ENCODE assay signal across 10 mouse cellular contexts in genomic region chr15:98483907-98484886, GRCm38 (mm10). TPM values are rescaled to one million over a fixed set of nuclear protein-coding genes. Genes with fewer than 3 reads are reported as not detected.
DNase-seq lines count a peak whose midpoint lies in the region; ATAC-seq and TF ChIP-seq lines count a peak whose summit lies in the region.
"Had no signal": no experiment of that assay in that cellular context is flagged by ENCODE, and none has a peak within 500 bp of the region (broad histone marks: within the 10 kb centered on the region; RNA-seq: fewer than 3 reads in every experiment).

No protein-coding gene starts in this region.

- DNase-seq in kidney, adult 9 months, result peak; percentile 24

- WGBS in intestine, postnatal 0 days, result 49% methylated on average over 18 of the region's 18 CpGs
- WGBS in intestine, embryonic 16.5 days, result 54% methylated on average over 18 of the region's 18 CpGs
- WGBS in midbrain, embryonic 16.5 days, result 84% methylated on average over 18 of the region's 18 CpGs
- 80% methylated on average over 18 of the region's 18 CpGs for WGBS in hindbrain, embryonic 13.5 days

- peak overlapping the region; percentile 35; the same call in 1 of the 2 replicates for H3K27ac ChIP-seq in intestine, postnatal 0 days (ENCODE audit: low read depth, low read length)
- H3K27ac ChIP-seq in intestine, embryonic 16.5 days (ENCODE audit: low read length), result no peak overlapping the region
- peak overlapping the region; percentile 94 for H3K27ac ChIP-seq in bone marrow macrophage, adult 2 months (ENCODE audit: insufficient read depth, low read depth, low read length)
- no peak overlapping the region for H3K27ac ChIP-seq in midbrain, embryonic 16.5 days (ENCODE audit: low read length)
- no peak overlapping the region for H3K27ac ChIP-seq in hindbrain, embryonic 13.5 days
- H3K27ac ChIP-seq: hindbrain, embryonic 12.5 days had no signal

- no peak overlapping the region for H3K4me3 ChIP-seq in intestine, postnatal 0 days (ENCODE audit: low read depth, low read length)
- no peak overlapping the region for H3K4me3 ChIP-seq in intestine, embryonic 16.5 days (ENCODE audit: low read length)
- H3K4me3 ChIP-seq in bone marrow macrophage, adult 2 months (ENCODE audit: insufficient read depth, low read length), result peak overlapping the region; percentile 5; the same call in 1 of the 2 replicates
- no peak overlapping the region for H3K4me3 ChIP-seq in midbrain, embryonic 16.5 days (ENCODE audit: low read depth, low read length)
- H3K4me3 ChIP-seq in hindbrain, embryonic 13.5 days, result no peak overlapping the region
- H3K4me3 ChIP-seq: hindbrain, embryonic 12.5 days had no signal

- peak; percentile 43; the same call in 1 of the 2 replicates for ATAC-seq in intestine, postnatal 0 days
- no peak for ATAC-seq in intestine, embryonic 16.5 days
- peak; percentile 77 for ATAC-seq in megakaryocyte progenitor cell, adult 5-6 weeks (replicated peaks; ENCODE audit: poor library complexity)
- no peak for ATAC-seq in midbrain, embryonic 16.5 days
- no peak for ATAC-seq in megakaryocyte-erythroid progenitor cell, adult 5-6 weeks (replicated peaks; ENCODE audit: low FRiP score, low TSS enrichment, poor library complexity, severe bottlenecking)
- ATAC-seq in hindbrain, embryonic 13.5 days (ENCODE audit: low FRiP score), result no peak

- no peak overlapping the region for H3K9ac ChIP-seq in intestine, postnatal 0 days (ENCODE audit: low read depth, low read length)
- no peak overlapping the region for H3K9ac ChIP-seq in intestine, embryonic 16.5 days (ENCODE audit: low read depth, low read length)
- H3K9ac ChIP-seq in midbrain, embryonic 16.5 days (ENCODE audit: low read depth, low read length), result no peak overlapping the region
- H3K9ac ChIP-seq in hindbrain, embryonic 13.5 days, result no peak overlapping the region
- H3K9ac ChIP-seq: hindbrain, embryonic 12.5 days had no signal

- no peaks in the 10 kb centered on the region for H3K36me3 ChIP-seq in intestine, postnatal 0 days (ENCODE audit: control insufficient read depth, insufficient read depth)
- no peaks in the 10 kb centered on the region for H3K36me3 ChIP-seq in intestine, embryonic 16.5 days (ENCODE audit: control insufficient read depth, insufficient read depth, low read length)
- no peaks in the 10 kb centered on the region for H3K36me3 ChIP-seq in midbrain, embryonic 16.5 days (ENCODE audit: control insufficient read depth, insufficient read depth, low read length)
- no peaks in the 10 kb centered on the region for H3K36me3 ChIP-seq in hindbrain, embryonic 13.5 days
- H3K36me3 ChIP-seq: hindbrain, embryonic 12.5 days had no signal

- TF ChIP-seq CTCF in intestine, postnatal 0 days (IDR thresholded peaks at IDR 0.05; ENCODE audit: low read depth), result no peak
- no peak for TF ChIP-seq CTCF in bone marrow macrophage, adult 2 months (IDR thresholded peaks at IDR 0.05; ENCODE audit: low read depth, low read length)

- no peak for TF ChIP-seq POLR2A in bone marrow macrophage, adult 2 months (IDR thresholded peaks at IDR 0.05; ENCODE audit: borderline replicate concordance, low read depth, low read length)

- no peaks in the 10 kb centered on the region for H3K9me3 ChIP-seq in intestine, postnatal 0 days (ENCODE audit: control insufficient read depth)
- no peaks in the 10 kb centered on the region for H3K9me3 ChIP-seq in intestine, embryonic 16.5 days (ENCODE audit: control insufficient read depth, low read length)
- H3K9me3 ChIP-seq in midbrain, embryonic 16.5 days (replicated peaks; ENCODE audit: control insufficient read depth, low read length, poor library complexity, severe bottlenecking), result no peaks in the 10 kb centered on the region
- H3K9me3 ChIP-seq in hindbrain, embryonic 13.5 days, result no peaks in the 10 kb centered on the region
- H3K9me3 ChIP-seq: hindbrain, embryonic 12.5 days had no signal

- no peaks in the 10 kb centered on the region for H3K4me1 ChIP-seq in intestine, postnatal 0 days (replicated peaks; ENCODE audit: control insufficient read depth, insufficient read depth, low read length)
- no peaks in the 10 kb centered on the region for H3K4me1 ChIP-seq in intestine, embryonic 16.5 days (ENCODE audit: control insufficient read depth, insufficient read depth, low read length)
- peaks cover 14% of the 10 kb centered on the region for H3K4me1 ChIP-seq in bone marrow macrophage, adult 2 months (ENCODE audit: control insufficient read depth, insufficient read depth, low read length)
- no peaks in the 10 kb centered on the region for H3K4me1 ChIP-seq in midbrain, embryonic 16.5 days (ENCODE audit: control insufficient read depth, insufficient read depth, low read length)
- no peaks in the 10 kb centered on the region for H3K4me1 ChIP-seq in hindbrain, embryonic 13.5 days (replicated peaks)
- H3K4me1 ChIP-seq: hindbrain, embryonic 12.5 days had no signal

- no peaks in the 10 kb centered on the region for H3K27me3 ChIP-seq in intestine, postnatal 0 days (replicated peaks; ENCODE audit: control insufficient read depth, insufficient read depth, low read length)
- no peaks in the 10 kb centered on the region for H3K27me3 ChIP-seq in intestine, embryonic 16.5 days (replicated peaks; ENCODE audit: control insufficient read depth, insufficient read depth, low read length)
- no peaks in the 10 kb centered on the region for H3K27me3 ChIP-seq in midbrain, embryonic 16.5 days (ENCODE audit: control insufficient read depth, insufficient read depth, low read depth, low read length)
- H3K27me3 ChIP-seq in hindbrain, embryonic 13.5 days, result no peaks in the 10 kb centered on the region
- H3K27me3 ChIP-seq: hindbrain, embryonic 12.5 days had no signal

- 0 out of 2 replicates have a peak overlapping the region, but pooled peaks have one; percentile 21 for H3K4me2 ChIP-seq in intestine, postnatal 0 days (replicated peaks; ENCODE audit: low read depth)
- H3K4me2 ChIP-seq in intestine, embryonic 16.5 days (ENCODE audit: low read depth, low read length), result no peak overlapping the region
- no peak overlapping the region for H3K4me2 ChIP-seq in midbrain, embryonic 16.5 days (ENCODE audit: low read length)
- no peak overlapping the region for H3K4me2 ChIP-seq in hindbrain, embryonic 13.5 days
- H3K4me2 ChIP-seq: hindbrain, embryonic 12.5 days had no signal

RNA-seq across cellular contexts. Expression of gene Lalba, which starts 1.7 kb away (rescaled TPM):
- polyA plus RNA-seq in intestine, postnatal 0 days (2015; fragmentation: Nextera tagmentation; extraction: Ambion mirVana), result 0.34 and 0.56 TPM in 2 replicates
- polyA plus RNA-seq in intestine, embryonic 16.5 days (2015; fragmentation: Nextera tagmentation; extraction: Ambion mirVana), result 0.31 TPM in 1 of 2 replicates, not detected in the other
- not detected in 2 replicates for polyA plus RNA-seq in bone marrow macrophage, adult 2 months (2012; ENCODE audit: insufficient read depth, insufficient read length, missing spikeins)
- total RNA-seq in megakaryocyte progenitor cell, adult 5-6 weeks (2015), result not detected in 2 replicates
- not detected in 2 replicates for total RNA-seq in megakaryocyte progenitor cell, adult 5-6 weeks (2017)
- polyA plus RNA-seq in midbrain, embryonic 16.5 days (2015; fragmentation: Nextera tagmentation; extraction: Ambion mirVana), result not detected in 2 replicates
- not detected in 2 replicates for total RNA-seq in megakaryocyte-erythroid progenitor cell, adult 5-6 weeks (2014; fragmentation: Nextera tagmentation)
- total RNA-seq in megakaryocyte-erythroid progenitor cell, adult 5-6 weeks (2017), result not detected in 2 replicates
- polyA plus RNA-seq in hindbrain, embryonic 13.5 days (2015; fragmentation: Nextera tagmentation; extraction: Ambion mirVana), result not detected in 2 replicates
- polyA plus RNA-seq: hindbrain, embryonic 12.5 days had no signal

RNA-seq across cellular contexts. Expression of gene Olfr279, which starts 8.0 kb away (rescaled TPM):
- not detected in 2 replicates for polyA plus RNA-seq in intestine, postnatal 0 days (2015; fragmentation: Nextera tagmentation; extraction: Ambion mirVana)
- polyA plus RNA-seq in intestine, embryonic 16.5 days (2015; fragmentation: Nextera tagmentation; extraction: Ambion mirVana), result not detected in 2 replicates
- not detected in 2 replicates for polyA plus RNA-seq in bone marrow macrophage, adult 2 months (2012; ENCODE audit: insufficient read depth, insufficient read length, missing spikeins)
- not detected in 2 replicates for total RNA-seq in megakaryocyte progenitor cell, adult 5-6 weeks (2015)
- not detected in 2 replicates for total RNA-seq in megakaryocyte progenitor cell, adult 5-6 weeks (2017)
- polyA plus RNA-seq in midbrain, embryonic 16.5 days (2015; fragmentation: Nextera tagmentation; extraction: Ambion mirVana), result not detected in 2 replicates
- total RNA-seq in megakaryocyte-erythroid progenitor cell, adult 5-6 weeks (2014; fragmentation: Nextera tagmentation), result not detected in 2 replicates
- not detected in 2 replicates for total RNA-seq in megakaryocyte-erythroid progenitor cell, adult 5-6 weeks (2017)
- not detected in 2 replicates for polyA plus RNA-seq in hindbrain, embryonic 13.5 days (2015; fragmentation: Nextera tagmentation; extraction: Ambion mirVana)
- polyA plus RNA-seq: embryonic facial prominence, embryonic 11.5 days; hindbrain, embryonic 12.5 days had no signal

RNA-seq across cellular contexts. Expression of gene OR5BS1P, which starts 14.5 kb away (rescaled TPM):
- polyA plus RNA-seq in intestine, postnatal 0 days (2015; fragmentation: Nextera tagmentation; extraction: Ambion mirVana), result not detected in 2 replicates
- polyA plus RNA-seq in intestine, embryonic 16.5 days (2015; fragmentation: Nextera tagmentation; extraction: Ambion mirVana), result not detected in 2 replicates
- not detected in 2 replicates for polyA plus RNA-seq in bone marrow macrophage, adult 2 months (2012; ENCODE audit: insufficient read depth, insufficient read length, missing spikeins)
- total RNA-seq in megakaryocyte progenitor cell, adult 5-6 weeks (2015), result not detected in 2 replicates
- total RNA-seq in megakaryocyte progenitor cell, adult 5-6 weeks (2017), result not detected in 2 replicates
- polyA plus RNA-seq in midbrain, embryonic 16.5 days (2015; fragmentation: Nextera tagmentation; extraction: Ambion mirVana), result not detected in 2 replicates
- total RNA-seq in megakaryocyte-erythroid progenitor cell, adult 5-6 weeks (2014; fragmentation: Nextera tagmentation), result not detected in 2 replicates
- not detected in 2 replicates for total RNA-seq in megakaryocyte-erythroid progenitor cell, adult 5-6 weeks (2017)
- not detected in 2 replicates for polyA plus RNA-seq in hindbrain, embryonic 13.5 days (2015; fragmentation: Nextera tagmentation; extraction: Ambion mirVana)
- polyA plus RNA-seq: embryonic facial prominence, embryonic 11.5 days; hindbrain, embryonic 12.5 days had no signal

RNA-seq across cellular contexts. Expression of gene Olfr281, which starts 31.8 kb away (rescaled TPM):
- not detected in 2 replicates for polyA plus RNA-seq in intestine, postnatal 0 days (2015; fragmentation: Nextera tagmentation; extraction: Ambion mirVana)
- not detected in 2 replicates for polyA plus RNA-seq in intestine, embryonic 16.5 days (2015; fragmentation: Nextera tagmentation; extraction: Ambion mirVana)
- polyA plus RNA-seq in bone marrow macrophage, adult 2 months (2012; ENCODE audit: insufficient read depth, insufficient read length, missing spikeins), result not detected in 2 replicates
- not detected in 2 replicates for total RNA-seq in megakaryocyte progenitor cell, adult 5-6 weeks (2015)
- total RNA-seq in megakaryocyte progenitor cell, adult 5-6 weeks (2017), result not detected in 2 replicates
- polyA plus RNA-seq in midbrain, embryonic 16.5 days (2015; fragmentation: Nextera tagmentation; extraction: Ambion mirVana), result not detected in 2 replicates
- not detected in 2 replicates for total RNA-seq in megakaryocyte-erythroid progenitor cell, adult 5-6 weeks (2014; fragmentation: Nextera tagmentation)
- not detected in 2 replicates for total RNA-seq in megakaryocyte-erythroid progenitor cell, adult 5-6 weeks (2017)
- polyA plus RNA-seq in hindbrain, embryonic 13.5 days (2015; fragmentation: Nextera tagmentation; extraction: Ambion mirVana), result not detected in 2 replicates
- polyA plus RNA-seq: embryonic facial prominence, embryonic 11.5 days; hindbrain, embryonic 12.5 days had no signal

RNA-seq across cellular contexts. Expression of gene Kansl2, which starts 49.9 kb away (rescaled TPM):
- polyA plus RNA-seq in intestine, postnatal 0 days (2015; fragmentation: Nextera tagmentation; extraction: Ambion mirVana), result 42.1 and 42.3 TPM in 2 replicates
- polyA plus RNA-seq in intestine, embryonic 16.5 days (2015; fragmentation: Nextera tagmentation; extraction: Ambion mirVana), result 67.2 and 69.6 TPM in 2 replicates
- 56.6 and 62.4 TPM in 2 replicates for polyA plus RNA-seq in bone marrow macrophage, adult 2 months (2012; ENCODE audit: insufficient read depth, insufficient read length, missing spikeins)
- total RNA-seq in megakaryocyte progenitor cell, adult 5-6 weeks (2015), result 65.7 and 68.6 TPM in 2 replicates
- total RNA-seq in megakaryocyte progenitor cell, adult 5-6 weeks (2017), result 60.1 and 62.8 TPM in 2 replicates
- polyA plus RNA-seq in midbrain, embryonic 16.5 days (2015; fragmentation: Nextera tagmentation; extraction: Ambion mirVana), result 106 and 113 TPM in 2 replicates
- 68.9 and 73.0 TPM in 2 replicates for total RNA-seq in megakaryocyte-erythroid progenitor cell, adult 5-6 weeks (2014; fragmentation: Nextera tagmentation)
- 54.4 and 57.7 TPM in 2 replicates for total RNA-seq in megakaryocyte-erythroid progenitor cell, adult 5-6 weeks (2017)
- polyA plus RNA-seq in hindbrain, embryonic 13.5 days (2015; fragmentation: Nextera tagmentation; extraction: Ambion mirVana), result 131 and 132 TPM in 2 replicates

Comparison
In these comparisons a context has a peak if more than half of its experiments do, and no peak if none do; other contexts are left out.
1. ATAC-seq: peak in intestine, postnatal 0 days (single experiment) and megakaryocyte progenitor cell, adult 5-6 weeks (single experiment); none in intestine, embryonic 16.5 days (single experiment), midbrain, embryonic 16.5 days (single experiment), megakaryocyte-erythroid progenitor cell, adult 5-6 weeks (single experiment) and hindbrain, embryonic 13.5 days (single experiment).
2. H3K27ac ChIP-seq: peak in intestine, postnatal 0 days (single experiment) and bone marrow macrophage, adult 2 months (single experiment); none in intestine, embryonic 16.5 days (single experiment), midbrain, embryonic 16.5 days (single experiment) and hindbrain, embryonic 13.5 days (single experiment).